Mouse (Mus musculus) kidney, postnatal 10 days (tissue): Measurements from ENCODE around the gene Rab31.

Experiments
- DNase-seq: peaks from one replicate; pipeline ENCODE4 v3.0.0; 2021; ENCODE audit warnings: mixed read lengths

The Rab31 gene

GRCm38 (mm10) chr17:65613463-65614412, 158.8 kb downstream of the Rab31 start, which contains the start of gene Vapa:
Vapa (minus strand) TSS chr17:65613555.
- DNase-seq: peak; percentile 99

- DNase-seq: no peak
These were observed 159.4 kb downstream of the Rab31 start for GRCm38 (mm10) chr17:65613142-65613462.

GRCm38 (mm10) chr17:65612391-65613141, 160.0 kb downstream of the Rab31 start:
- peak; percentile 67 for DNase-seq

GRCm38 (mm10) chr17:65611721-65612120, 160.8 kb downstream of the Rab31 start:
- no peak for DNase-seq

DNA sequence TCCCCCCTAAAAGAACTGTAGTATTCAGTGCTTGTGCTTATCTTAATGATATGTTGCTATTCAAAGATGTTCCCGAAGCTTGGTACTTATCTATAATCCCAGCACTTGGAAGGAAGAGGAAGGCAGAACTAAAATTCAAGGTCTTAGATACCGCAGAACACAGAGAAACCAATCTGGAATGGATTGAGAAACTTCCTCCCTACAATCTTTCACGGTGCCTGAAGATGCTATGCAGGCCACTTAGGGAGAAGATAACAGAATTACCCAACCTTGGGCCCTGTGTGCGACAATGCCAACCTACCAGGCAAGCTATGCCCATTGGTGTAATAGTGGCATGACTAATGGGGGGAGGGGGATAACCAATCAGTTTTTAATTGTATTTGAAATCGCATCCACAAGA, 163.8 kb downstream of the Rab31 start:
- DNase-seq: no peak

DNA sequence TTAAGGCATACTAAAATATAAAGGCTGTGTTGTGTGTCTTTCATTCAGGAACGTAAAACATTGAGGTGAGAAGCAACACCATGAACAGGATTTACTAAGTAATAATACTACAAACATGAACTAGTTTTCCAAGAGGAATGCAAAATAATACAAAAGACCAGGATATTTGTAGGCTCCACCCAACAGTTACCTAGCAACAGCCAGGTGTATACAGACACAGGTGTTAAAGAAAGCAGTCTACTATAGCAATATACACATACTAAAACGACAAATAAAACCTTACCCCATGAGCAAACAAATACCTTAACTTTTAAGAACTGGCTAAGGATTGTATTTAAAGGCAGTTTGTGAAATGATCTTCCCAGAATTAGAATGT, 164.3 kb downstream of the Rab31 start:
- DNase-seq: no peak

DNA sequence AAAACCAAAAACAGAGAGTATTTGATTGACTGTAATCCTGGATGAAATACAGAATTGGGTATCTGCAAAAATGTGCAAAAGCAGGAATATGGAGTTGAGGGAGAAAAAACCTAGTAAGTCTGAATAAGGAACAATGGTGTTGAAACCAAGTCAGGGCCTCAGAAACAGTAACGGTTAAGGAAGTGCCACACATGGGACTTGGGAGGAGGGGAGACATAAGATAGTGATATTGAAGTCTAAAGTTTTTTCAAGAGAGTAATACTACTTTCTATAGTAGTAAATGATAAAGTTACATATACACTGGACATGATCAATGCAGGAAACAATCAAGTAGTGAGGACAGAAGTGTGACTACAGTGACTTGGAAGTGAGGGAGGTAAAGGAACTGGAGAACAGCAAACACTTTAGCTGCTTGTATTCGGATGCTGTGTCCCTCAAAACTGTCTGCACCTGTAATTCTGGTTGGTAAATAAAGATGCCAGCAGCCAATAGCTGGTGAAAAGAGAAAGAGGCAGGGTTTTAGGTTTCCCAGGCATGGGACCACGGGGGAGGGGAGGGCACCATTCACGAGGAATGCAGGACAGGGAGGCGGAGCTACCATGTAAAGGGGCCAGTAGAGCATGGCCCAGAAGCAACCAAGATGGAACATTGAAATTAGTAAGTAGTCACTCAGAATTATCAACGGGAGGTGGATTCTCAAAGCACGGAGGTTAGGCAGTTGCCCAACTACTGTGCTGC, 164.8 kb downstream of the Rab31 start:
- peak; percentile 42 for DNase-seq

GRCm38 (mm10) chr17:65606014-65606413, 166.5 kb downstream of the Rab31 start:
- DNase-seq: no peak

- no peak for DNase-seq
These were observed 167.7 kb downstream of the Rab31 start for GRCm38 (mm10) chr17:65604892-65605291.

DNA sequence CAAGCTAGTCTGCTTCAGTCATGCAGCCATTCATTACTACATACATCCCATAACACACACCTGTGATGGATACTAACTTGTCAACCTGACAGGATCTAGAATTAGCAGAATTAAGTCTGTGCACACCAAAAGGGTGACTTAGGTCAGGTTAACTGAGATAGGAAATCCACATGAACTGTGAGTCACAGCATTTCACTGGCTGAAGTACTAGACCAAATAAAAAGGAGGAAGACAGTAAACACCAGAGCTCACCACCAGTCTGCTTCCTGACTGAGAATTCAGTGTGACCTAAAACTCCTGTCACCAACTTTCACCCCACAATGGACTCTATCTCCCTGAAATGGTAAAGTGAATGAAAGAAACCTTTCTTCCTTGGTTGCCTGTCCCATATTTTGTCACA, 168.2 kb downstream of the Rab31 start:
- DNase-seq: no peak
